Mouse (Mus musculus) intestine, postnatal 0 days (tissue): Measurements from ENCODE around the gene Apeh. TPM values are rescaled to one million over a fixed set of nuclear protein-coding genes. Genes with fewer than 3 reads are reported as not detected.

Experiments used
- ATAC-seq: fragments of 200-750 bp; cut with Nextera tagmentation; 2 replicates; pipeline ENCODE4 v1.8.0; 2017; ENCODE audit warnings: mild to moderate bottlenecking, moderate TSS enrichment, moderate library complexity
- H3K27ac ChIP-seq: fragments of 300-500 bp; sonication (generic); 2 replicates; pipeline ENCODE4 v1.5.1; 2014; ENCODE audit warnings: mild to moderate bottlenecking, low read depth, low read length, moderate library complexity
- H3K27me3 ChIP-seq: fragments of 300-500 bp; sonication (generic); replicated peaks from 2 replicates; pipeline ENCODE4 v1.6.1; 2014; ENCODE audit warnings: low read length, mixed read lengths; ENCODE audit not compliant: control insufficient read depth, insufficient read depth
- H3K36me3 ChIP-seq: fragments of 300-500 bp; sonication (generic); 2 replicates; pipeline ENCODE4 v1.6.1; 2014; ENCODE audit warnings: mild to moderate bottlenecking, moderate library complexity; ENCODE audit not compliant: control insufficient read depth, insufficient read depth
- H3K4me1 ChIP-seq: fragments of 300-500 bp; sonication (generic); replicated peaks from 2 replicates; pipeline ENCODE4 v1.6.1; 2014; ENCODE audit warnings: antibody characterized with exemption, low read length, mixed read lengths; ENCODE audit not compliant: control insufficient read depth, insufficient read depth
- H3K4me2 ChIP-seq: fragments of 300-500 bp; sonication (generic); replicated peaks from 2 replicates; pipeline ENCODE4 v1.6.1; 2014; ENCODE audit warnings: low read depth, mild to moderate bottlenecking, moderate library complexity
- H3K4me3 ChIP-seq: fragments of 300-500 bp; sonication (generic); 2 replicates; pipeline ENCODE4 v1.5.1; 2014; ENCODE audit warnings: low read depth, low read length
- H3K9ac ChIP-seq: fragments of 300-500 bp; sonication (generic); 2 replicates; pipeline ENCODE4 v1.6.1; 2014; ENCODE audit warnings: mild to moderate bottlenecking, low read depth, low read length
- H3K9me3 ChIP-seq: fragments of 300-500 bp; sonication (generic); 2 replicates; pipeline ENCODE4 v1.6.1; 2016; ENCODE audit warnings: mixed run types; ENCODE audit not compliant: control insufficient read depth
- CTCF ChIP-seq: sonication (generic); IDR thresholded peaks from 2 replicates; pipeline ENCODE4 v1.5.1; 2016; ENCODE audit warnings: low read depth, mild to moderate bottlenecking, control low read depth, antibody characterized with exemption, moderate library complexity
- WGBS: fragments of 180-500 bp; shearing (Covaris S2); extraction: QIAGEN DNeasy Blood & Tissue Kit; methylation state at CpG from one replicate; pipeline ENCODE4 v1.1.7; 2014; 5-methylcytosine and 5-hydroxymethylcytosine counted together
- polyA plus RNA-seq: library from polyadenylated mRNA; unstranded; fragments of >200 nt; fragmentation: Nextera tagmentation; extraction: Ambion mirVana; gene quantifications from 2 replicates; pipeline ENCODE4 v1.2.1, GENCODE M21; 2015

The Apeh gene
- polyA plus RNA-seq, 1 experiment from 2014 or later = 82.6 TPM

GRCm38 (mm10) chr9:108099619-108100018, 5.2 kb upstream of the Apeh start:
- 85% methylated on average over 8 of the region's 8 CpGs for WGBS
- H3K4me2 ChIP-seq = no peak overlapping the region
- H3K9ac ChIP-seq = no peak overlapping the region
- no peak overlapping the region for H3K27ac ChIP-seq
- H3K9me3 ChIP-seq = no peaks in the 10 kb centered on the region
- peaks cover 8% of the 10 kb centered on the region; the same call in 1 of the 2 replicates for H3K4me1 ChIP-seq
- ATAC-seq = no peak
- H3K27me3 ChIP-seq = no peaks in the 10 kb centered on the region
- no peak for TF ChIP-seq CTCF
- no peaks in the 10 kb centered on the region; the same call in 1 of the 2 replicates for H3K36me3 ChIP-seq
- H3K4me3 ChIP-seq = no peak overlapping the region

DNA sequence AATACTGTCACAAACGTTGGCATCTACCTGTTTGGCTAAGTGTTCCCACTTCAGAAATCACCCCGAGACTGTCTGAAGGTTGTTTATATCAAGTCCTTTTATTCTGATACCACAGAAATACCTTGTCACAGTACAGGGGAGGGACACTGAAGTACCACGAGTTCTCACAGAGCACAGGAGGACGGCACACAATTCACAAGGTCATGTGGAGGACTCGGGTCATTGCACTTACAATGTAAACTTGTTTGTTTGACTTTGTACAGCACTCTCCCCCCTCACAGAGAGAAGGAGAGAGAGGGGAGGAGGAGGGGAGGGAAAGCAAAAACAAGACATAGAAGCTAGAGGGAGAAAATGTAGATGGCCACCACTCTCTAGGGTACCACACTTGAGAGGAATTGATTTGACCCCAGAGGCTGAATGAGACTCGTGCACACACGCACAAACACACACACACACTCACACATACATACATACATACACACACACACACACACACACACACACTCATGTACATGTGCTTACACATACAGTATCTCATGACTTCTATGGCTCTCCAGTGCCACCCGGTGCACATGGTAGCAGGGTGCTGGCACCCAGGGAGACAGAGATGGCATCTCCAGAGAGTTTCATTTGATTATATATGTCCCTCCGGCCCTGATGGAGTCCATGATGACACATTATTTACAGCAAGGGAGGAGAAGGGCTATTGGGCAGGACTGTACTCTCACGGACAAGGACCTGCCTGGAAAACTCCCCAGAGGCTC, 1.7 kb upstream of the Apeh start:
- 48% methylated on average over 10 of the region's 10 CpGs for WGBS
- Histone ChIP-seq H3K9ac (0 out of 2 replicates have a peak overlapping the region, but pooled peaks have one; percentile 18), H3K4me2 (peak overlapping the region; percentile 93), H3K36me3 (peaks cover 10% of the 10 kb centered on the region), H3K9me3 (no peaks in the 10 kb centered on the region), H3K4me1 (peaks cover 8% of the 10 kb centered on the region; the same call in 1 of the 2 replicates), H3K27ac (peak overlapping the region; percentile 91), H3K4me3 (no peak overlapping the region), H3K27me3 (no peaks in the 10 kb centered on the region)
- ATAC-seq = no peak
- no peak; the same call in 1 of the 2 replicates for TF ChIP-seq CTCF

- Histone ChIP-seq H3K36me3 (peaks cover 16% of the 10 kb centered on the region), H3K9me3 (no peaks in the 10 kb centered on the region), H3K4me3 (peak overlapping the region; percentile 87), H3K9ac (peak overlapping the region; percentile 91; the same call in 1 of the 2 replicates), H3K4me1 (peaks cover 8% of the 10 kb centered on the region; the same call in 1 of the 2 replicates), H3K27ac (peak overlapping the region; percentile 91), H3K27me3 (no peaks in the 10 kb centered on the region), H3K4me2 (peak overlapping the region; percentile 93)
- no peak for ATAC-seq
- TF ChIP-seq CTCF = peak; percentile 87
- WGBS = 7% methylated on average over 3 of the region's 3 CpGs
These were observed 1.1 kb upstream of the Apeh start for GRCm38 (mm10) chr9:108095518-108095917.

- peak overlapping the region; percentile 87 for H3K4me3 ChIP-seq
- H3K4me2 ChIP-seq = peak overlapping the region; percentile 93
- no peaks in the 10 kb centered on the region for H3K9me3 ChIP-seq
- peaks cover 8% of the 10 kb centered on the region; the same call in 1 of the 2 replicates for H3K4me1 ChIP-seq
- under 1% methylated on average over 16 of the region's 16 CpGs for WGBS
- ATAC-seq = peak; percentile 58
- H3K27me3 ChIP-seq = no peaks in the 10 kb centered on the region
- H3K27ac ChIP-seq = peak overlapping the region; percentile 91
- no peak for TF ChIP-seq CTCF
- H3K36me3 ChIP-seq = peaks cover 19% of the 10 kb centered on the region
- H3K9ac ChIP-seq = peak overlapping the region; percentile 91
These were observed 599 bp upstream of the Apeh start for GRCm38 (mm10) chr9:108094998-108095411.

DNA sequence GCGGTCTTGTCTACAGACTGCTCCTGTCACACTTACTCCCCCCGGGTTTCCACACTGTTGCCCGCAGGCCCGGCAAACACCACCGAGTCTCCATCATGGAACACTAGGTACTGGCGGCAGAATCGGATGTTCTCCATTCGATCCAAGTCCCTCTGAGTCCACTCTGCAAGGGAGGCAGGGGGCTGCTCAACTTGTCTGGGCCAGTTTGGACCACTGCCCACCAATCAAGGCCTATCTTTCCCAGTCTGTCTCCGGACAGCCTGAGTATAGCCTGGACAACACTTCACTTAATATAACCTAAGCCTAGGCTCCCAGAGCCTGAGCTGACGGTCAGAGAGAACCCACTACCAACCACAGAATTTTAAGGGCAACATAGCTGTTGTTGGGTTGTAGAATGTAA, 820 bp downstream of the Apeh start:
- peak overlapping the region; percentile 91 for H3K9ac ChIP-seq
- H3K27me3 ChIP-seq = no peaks in the 10 kb centered on the region
- H3K36me3 ChIP-seq = peaks cover 33% of the 10 kb centered on the region
- no peaks in the 10 kb centered on the region for H3K9me3 ChIP-seq
- H3K4me1 ChIP-seq = peaks cover 8% of the 10 kb centered on the region; the same call in 1 of the 2 replicates
- no peak for ATAC-seq
- peak overlapping the region; percentile 93 for H3K4me2 ChIP-seq
- no peak for TF ChIP-seq CTCF
- H3K4me3 ChIP-seq = peak overlapping the region; percentile 87
- peak overlapping the region; percentile 91 for H3K27ac ChIP-seq
- WGBS = 62% methylated on average over 10 of the region's 10 CpGs

- no peak overlapping the region for H3K9ac ChIP-seq
- H3K9me3 ChIP-seq = no peaks in the 10 kb centered on the region
- peaks cover 5% of the 10 kb centered on the region; the same call in 1 of the 2 replicates for H3K4me1 ChIP-seq
- no peak for ATAC-seq
- TF ChIP-seq CTCF = no peak
- WGBS = 92% methylated on average over 7 of the region's 7 CpGs
- H3K27me3 ChIP-seq = no peaks in the 10 kb centered on the region
- no peak overlapping the region for H3K27ac ChIP-seq
- H3K4me3 ChIP-seq = no peak overlapping the region
- H3K36me3 ChIP-seq = peaks cover 62% of the 10 kb centered on the region
- H3K4me2 ChIP-seq = no peak overlapping the region
These were observed 3.7 kb downstream of the Apeh start for GRCm38 (mm10) chr9:108090611-108091120.
